Mouse (Mus musculus) embryonic facial prominence, embryonic 13.5 days (tissue): ENCODE data around the gene Olfr462. TPM values are rescaled to one million over a fixed set of nuclear protein-coding genes. Genes with fewer than 3 reads are reported as not detected.

Experiments
- ATAC-seq: fragments of 200-750 bp; cut with Nextera tagmentation; 2 replicates; pipeline ENCODE4 v1.8.0; 2017; ENCODE audit warnings: low read depth; ENCODE audit not compliant: insufficient number of reproducible peaks, insufficient read depth, low FRiP score, low TSS enrichment
- H3K27ac ChIP-seq: fragments of 300-500 bp; sonication (generic); 2 replicates; pipeline ENCODE4 v1.5.1; 2015; ENCODE audit warnings: moderate library complexity, mild to moderate bottlenecking, inconsistent platforms
- H3K27me3 ChIP-seq: fragments of 300-500 bp; sonication (generic); 2 replicates; pipeline ENCODE4 v1.6.1; 2015; ENCODE audit warnings: mild to moderate bottlenecking, inconsistent platforms
- H3K36me3 ChIP-seq: fragments of 300-500 bp; sonication (generic); 2 replicates; pipeline ENCODE4 v1.6.1; 2015; ENCODE audit warnings: mild to moderate bottlenecking, inconsistent platforms
- H3K4me1 ChIP-seq: fragments of 300-500 bp; sonication (generic); 2 replicates; pipeline ENCODE4 v1.6.1; 2015; ENCODE audit warnings: inconsistent platforms
- H3K4me2 ChIP-seq: fragments of 300-500 bp; sonication (generic); 2 replicates; pipeline ENCODE4 v1.6.1; 2015; ENCODE audit warnings: moderate library complexity, mild to moderate bottlenecking, inconsistent platforms
- H3K4me3 ChIP-seq: fragments of 300-500 bp; sonication (generic); 2 replicates; pipeline ENCODE4 v1.5.1; 2015; ENCODE audit warnings: mild to moderate bottlenecking, inconsistent platforms
- H3K9ac ChIP-seq: fragments of 300-500 bp; sonication (generic); 2 replicates; pipeline ENCODE4 v1.6.1; 2015; ENCODE audit warnings: mild to moderate bottlenecking, inconsistent platforms
- H3K9me3 ChIP-seq: fragments of 300-500 bp; sonication (generic); 2 replicates; pipeline ENCODE4 v1.6.1; 2016; ENCODE audit warnings: inconsistent platforms
- WGBS: fragments of 180-500 bp; shearing (Covaris S2); methylation state at CpG from one replicate; pipeline ENCODE4 v1.1.7; 2015; ENCODE audit warnings: mixed read lengths; 5-methylcytosine and 5-hydroxymethylcytosine counted together
- polyA plus RNA-seq: library from polyadenylated mRNA; unstranded; fragments of >200 nt; fragmentation: Nextera tagmentation; extraction: Ambion mirVana; gene quantifications from 2 replicates; pipeline ENCODE4 v1.2.1, GENCODE M21; 2015

Olfr462 gene
- polyA plus RNA-seq, 1 experiment from 2014 or later = not detected

DNA sequence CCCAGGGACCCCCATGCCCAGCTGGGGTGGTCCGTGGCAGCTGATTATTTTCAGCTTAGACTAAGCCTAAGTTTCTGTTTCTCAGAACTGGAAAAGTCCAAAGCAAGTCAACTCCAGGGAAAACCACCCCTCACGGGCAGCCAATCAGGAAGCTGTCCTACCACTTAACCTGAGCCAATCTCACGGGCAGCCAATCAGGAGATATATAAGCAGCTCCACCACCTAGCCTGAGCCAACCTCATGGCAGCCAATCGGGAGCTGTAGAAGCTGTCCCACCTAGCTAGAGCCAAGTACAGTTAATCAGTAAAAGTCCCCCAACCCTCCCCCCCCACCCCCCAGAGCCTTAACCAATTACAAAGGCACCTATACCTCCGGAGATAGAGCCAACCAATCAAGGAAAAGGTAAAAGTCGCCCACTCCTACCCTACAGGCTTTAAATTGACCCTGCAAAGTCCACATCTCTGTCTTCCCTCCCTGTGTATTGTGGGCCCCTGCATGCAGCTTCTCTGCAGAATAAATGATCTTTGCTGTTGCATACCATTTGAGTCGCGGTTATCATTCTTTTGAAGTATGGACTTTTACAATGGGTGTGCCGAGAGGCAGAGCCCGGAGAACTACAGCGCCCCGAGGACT is 45.0 kb downstream of the Olfr462 start:
- Histone ChIP-seq H3K27ac (no peak overlapping the region), H3K27me3 (no peaks in the 10 kb centered on the region), H3K9ac (no peak overlapping the region), H3K4me3 (no peak overlapping the region), H3K4me2 (no peak overlapping the region), H3K36me3 (no peaks in the 10 kb centered on the region), H3K4me1 (no peaks in the 10 kb centered on the region), H3K9me3 (no peaks in the 10 kb centered on the region)
- ATAC-seq = no peak
- 82% methylated on average over 12 of the region's 12 CpGs for WGBS

- no peak for ATAC-seq
- H3K4me2 ChIP-seq = no peak overlapping the region
- H3K4me1 ChIP-seq = no peaks in the 10 kb centered on the region
- no peaks in the 10 kb centered on the region for H3K9me3 ChIP-seq
- H3K4me3 ChIP-seq = no peak overlapping the region
- no peak overlapping the region for H3K9ac ChIP-seq
- H3K36me3 ChIP-seq = no peaks in the 10 kb centered on the region
- no peaks in the 10 kb centered on the region for H3K27me3 ChIP-seq
- H3K27ac ChIP-seq = no peak overlapping the region
- 85% methylated on average over 3 of the region's 3 CpGs for WGBS
These were observed 50.6 kb downstream of the Olfr462 start for GRCm38 (mm10) chr11:87841436-87841835.

GRCm38 (mm10) chr11:87840676-87841075 is 51.4 kb downstream of the Olfr462 start:
- Histone ChIP-seq H3K9me3 (no peaks in the 10 kb centered on the region), H3K9ac (no peak overlapping the region), H3K4me1 (no peaks in the 10 kb centered on the region), H3K4me3 (no peak overlapping the region), H3K27ac (no peak overlapping the region), H3K36me3 (no peaks in the 10 kb centered on the region), H3K27me3 (no peaks in the 10 kb centered on the region), H3K4me2 (no peak overlapping the region)
- no peak for ATAC-seq
- WGBS = 83% methylated on average over 8 of the region's 8 CpGs

Other genes with a start within 250 kb of the Olfr462 start
- 7.1 and 8.7 TPM in 2 replicates for gene Rnf43, start 229.5 kb downstream of the Olfr462 start, polyA plus RNA-seq
- gene Supt4a, start 154.7 kb downstream of the Olfr462 start, polyA plus RNA-seq = 163 and 172 TPM in 2 replicates
- gene Tspoap1, start 131.7 kb downstream of the Olfr462 start, polyA plus RNA-seq = 4.9 and 5.3 TPM in 2 replicates
- gene Mpo, start 98.7 kb downstream of the Olfr462 start, polyA plus RNA-seq = 1.9 and 6.1 TPM in 2 replicates
- 0.08 and 0.11 TPM in 2 replicates for gene Lpo, start 64.0 kb downstream of the Olfr462 start, polyA plus RNA-seq
- gene Mks1, start 39.1 kb downstream of the Olfr462 start, polyA plus RNA-seq = 17.0 and 17.9 TPM in 2 replicates
- gene Epx, start 16.7 kb downstream of the Olfr462 start, polyA plus RNA-seq = 0.15 and 0.34 TPM in 2 replicates
- not detected in 2 replicates for gene Olfr463, start 5.1 kb upstream of the Olfr462 start, polyA plus RNA-seq
- gene Olfr464, start 28.7 kb upstream of the Olfr462 start, polyA plus RNA-seq = not detected in 2 replicates
- 20.8 and 23.3 TPM in 2 replicates for gene Dynll2, start 95.3 kb upstream of the Olfr462 start, polyA plus RNA-seq
- 374 and 398 TPM in 2 replicates for gene Srsf1, start 155.1 kb upstream of the Olfr462 start, polyA plus RNA-seq
- gene Vezf1, start 176.0 kb upstream of the Olfr462 start, polyA plus RNA-seq = 43.1 and 47.0 TPM in 2 replicates
- gene Cuedc1, start 205.8 kb upstream of the Olfr462 start, polyA plus RNA-seq = 34.9 and 40.3 TPM in 2 replicates